Mouse (Mus musculus) E14TG2a.4 (cell line): ENCODE data around the gene Zfhx3.

ENCODE experiments used
- CTCF ChIP-seq: conservative IDR thresholded peaks from 2 replicates; pipeline ENCODE4 v1.5.1; 2014; ENCODE audit warnings: low read length
- NANOG ChIP-seq: IDR thresholded peaks from 2 replicates; pipeline ENCODE4 v1.6.1; 2014; ENCODE audit warnings: borderline replicate concordance, low read length, mixed read lengths
- POU5F1 ChIP-seq: IDR thresholded peaks from 2 replicates; pipeline ENCODE4 v1.6.1; 2014; ENCODE audit warnings: low read length, borderline replicate concordance

DNA sequence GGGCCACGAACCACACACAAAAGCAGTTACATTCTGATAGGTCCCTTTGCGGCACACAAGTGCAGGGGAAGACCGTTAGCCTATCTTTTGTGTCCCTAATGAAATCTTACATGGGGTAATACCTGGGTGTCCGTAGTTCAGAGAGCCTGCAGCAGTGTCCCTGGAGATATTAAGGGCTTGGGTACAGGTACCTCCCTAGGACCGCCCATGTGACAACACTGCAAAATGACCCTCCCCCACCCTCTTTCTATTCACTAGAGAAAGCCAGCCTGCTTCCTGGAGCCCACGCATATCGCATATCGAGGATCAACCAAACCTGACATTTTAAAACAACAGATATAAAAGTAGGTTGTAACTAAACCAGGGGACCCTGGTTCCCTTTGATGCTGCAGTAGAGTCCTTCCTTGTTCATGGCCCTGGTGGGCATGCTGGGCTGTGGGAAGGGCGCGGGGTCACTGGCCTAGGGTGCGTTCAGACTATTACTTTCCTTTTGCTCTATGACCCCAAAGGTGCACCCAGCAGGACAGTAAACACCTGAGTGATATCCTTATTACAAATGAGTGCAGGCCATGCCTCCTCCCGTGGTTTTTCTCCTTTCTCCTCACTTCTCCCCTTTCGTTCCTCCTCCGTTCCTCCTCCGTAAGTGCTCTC lies 206.3 kb downstream of the Zfhx3 start:
- TF ChIP-seq CTCF (no peak), NANOG (no peak), POU5F1 (no peak)
